Mouse (Mus musculus) midbrain, postnatal 0 days (tissue): Measurements from ENCODE around the gene Tgfbr3. TPM values are rescaled to one million over a fixed set of nuclear protein-coding genes. Genes with fewer than 3 reads are reported as not detected.
"Not testable (repeated sequence)": the region's sequence is repeated elsewhere in the genome, so short reads cannot be mapped to it uniquely, and the experiment has no call there.

ENCODE experiments used
- ATAC-seq: fragments of 200-750 bp; cut with Nextera tagmentation; 2 replicates; pipeline ENCODE4 v1.8.0; 2017; ENCODE audit warnings: moderate number of reproducible peaks, mild to moderate bottlenecking, moderate TSS enrichment, moderate library complexity; ENCODE audit not compliant: low FRiP score
- DNase-seq: peaks from one replicate; pipeline ENCODE4 v3.0.0-alpha.2; 2015; ENCODE audit warnings: low spot score
- H3K27ac ChIP-seq: fragments of 300-500 bp; sonication (generic); 2 replicates; pipeline ENCODE4 v1.5.1; 2014; ENCODE audit warnings: low read depth, mild to moderate bottlenecking, low read length, mixed read lengths
- H3K27me3 ChIP-seq: fragments of 300-500 bp; sonication (generic); 2 replicates; pipeline ENCODE4 v1.6.1; 2014; ENCODE audit warnings: low read length, control low read depth, mixed read lengths; ENCODE audit not compliant: insufficient read depth
- H3K36me3 ChIP-seq: fragments of 300-500 bp; sonication (generic); 2 replicates; pipeline ENCODE4 v1.6.1; 2014; ENCODE audit warnings: low read length, control low read depth, mixed read lengths; ENCODE audit not compliant: insufficient read depth
- H3K4me1 ChIP-seq: fragments of 300-500 bp; sonication (generic); 2 replicates; pipeline ENCODE4 v1.6.1; 2014; ENCODE audit warnings: mild to moderate bottlenecking, control low read depth, antibody characterized with exemption, low read length, mixed read lengths; ENCODE audit not compliant: insufficient read depth
- H3K4me2 ChIP-seq: fragments of 300-500 bp; sonication (generic); 2 replicates; pipeline ENCODE4 v1.6.1; 2014; ENCODE audit warnings: low read depth, mild to moderate bottlenecking, low read length, mixed read lengths; ENCODE audit not compliant: poor library complexity, severe bottlenecking
- H3K4me3 ChIP-seq: fragments of 300-500 bp; sonication (generic); 2 replicates; pipeline ENCODE4 v1.5.1; 2014; ENCODE audit warnings: low read depth, mild to moderate bottlenecking, low read length, moderate library complexity
- H3K9ac ChIP-seq: fragments of 300-500 bp; sonication (generic); replicated peaks from 2 replicates; pipeline ENCODE4 v1.6.1; 2014; ENCODE audit warnings: mild to moderate bottlenecking, low read length, moderate library complexity, mixed read lengths; ENCODE audit not compliant: poor library complexity, severe bottlenecking
- H3K9me3 ChIP-seq: fragments of 300-500 bp; sonication (generic); 2 replicates; pipeline ENCODE4 v1.6.1; 2016; ENCODE audit warnings: low read length, control low read depth
- CTCF ChIP-seq: IDR thresholded peaks from 2 replicates; pipeline ENCODE4 v1.5.1; 2016; ENCODE audit warnings: antibody characterized with exemption, mild to moderate bottlenecking
- WGBS: fragments of 180-500 bp; shearing (Covaris S2); extraction: QIAGEN DNeasy Blood & Tissue Kit; methylation state at CpG from one replicate; pipeline ENCODE4 v1.1.7; 2014; 5-methylcytosine and 5-hydroxymethylcytosine counted together
- polyA plus RNA-seq: library from polyadenylated mRNA; unstranded; fragments of >200 nt; fragmentation: Nextera tagmentation; extraction: Ambion mirVana; gene quantifications from 2 replicates; pipeline ENCODE4 v1.2.1, GENCODE M21; 2015
- total RNA-seq: library from RNA; depleted of rRNA; stranded (reverse); fragments of >200 nt; gene quantifications from 2 replicates; pipeline ENCODE4 v1.2.3, GENCODE M21; 2014

The Tgfbr3 gene
- total and polyA plus RNA-seq, 2 experiments from 2014 or later: 4.0 to 13.8 TPM

GRCm38 (mm10) chr5:107227580-107227979, 61.8 kb downstream of the Tgfbr3 start:
- 0 out of 2 replicates have a peak, but pooled peaks have one; percentile 8 for TF ChIP-seq CTCF
- no peak for DNase-seq
- ATAC-seq: no peak
- Histone ChIP-seq H3K4me1 (no peaks in the 10 kb centered on the region), H3K9ac (no peak overlapping the region), H3K9me3 (no peaks in the 10 kb centered on the region), H3K27me3 (no peaks in the 10 kb centered on the region), H3K4me3 (no peak overlapping the region), H3K36me3 (no peaks in the 10 kb centered on the region), H3K4me2 (no peak overlapping the region), H3K27ac (no peak overlapping the region)

- H3K4me3 ChIP-seq: no peak overlapping the region
- TF ChIP-seq CTCF: no peak
- H3K4me2 ChIP-seq: no peak overlapping the region
- H3K4me1 ChIP-seq: 0 out of 2 replicates have a peak, but pooled peaks cover 3% of the 10 kb centered on the region
- ATAC-seq: no peak
- H3K9ac ChIP-seq: no peak overlapping the region
- no peak for DNase-seq
- WGBS: 80% methylated on average over 7 of the region's 7 CpGs
- no peaks in the 10 kb centered on the region for H3K36me3 ChIP-seq
- no peaks in the 10 kb centered on the region for H3K9me3 ChIP-seq
- no peaks in the 10 kb centered on the region for H3K27me3 ChIP-seq
- H3K27ac ChIP-seq: no peak overlapping the region
These were observed 64.5 kb downstream of the Tgfbr3 start for GRCm38 (mm10) chr5:107224820-107225417.

GRCm38 (mm10) chr5:107224151-107224550, 65.3 kb downstream of the Tgfbr3 start:
- TF ChIP-seq CTCF: no peak
- 0 out of 2 replicates have a peak, but pooled peaks cover 3% of the 10 kb centered on the region for H3K4me1 ChIP-seq
- WGBS: 68% methylated on average over 5 of the region's 5 CpGs
- DNase-seq: no peak
- H3K27ac ChIP-seq: no peak overlapping the region
- H3K9ac ChIP-seq: no peak overlapping the region
- H3K4me3 ChIP-seq: no peak overlapping the region
- H3K4me2 ChIP-seq: no peak overlapping the region
- no peak for ATAC-seq
- H3K9me3 ChIP-seq: no peaks in the 10 kb centered on the region
- H3K36me3 ChIP-seq: no peaks in the 10 kb centered on the region
- no peaks in the 10 kb centered on the region for H3K27me3 ChIP-seq

- H3K9ac ChIP-seq, DNase-seq, ATAC-seq, H3K36me3 ChIP-seq, H3K9me3 ChIP-seq, H3K4me3 ChIP-seq, H3K27me3 ChIP-seq, H3K4me1 ChIP-seq, H3K27ac ChIP-seq, H3K4me2 ChIP-seq: not testable (repeated sequence)
- WGBS: 92% methylated on average over 2 of the region's 2 CpGs
These were observed 65.9 kb downstream of the Tgfbr3 start for GRCm38 (mm10) chr5:107223483-107223882.

- DNase-seq (no peak), ATAC-seq (no peak)
- Histone ChIP-seq H3K4me2 (no peak overlapping the region), H3K9me3 (no peaks in the 10 kb centered on the region), H3K4me3 (no peak overlapping the region), H3K27me3 (no peaks in the 10 kb centered on the region), H3K4me1 (0 out of 2 replicates have a peak, but pooled peaks cover 3% of the 10 kb centered on the region), H3K27ac (no peak overlapping the region), H3K9ac (no peak overlapping the region), H3K36me3 (no peaks in the 10 kb centered on the region)
- no peak for TF ChIP-seq CTCF
- WGBS: 82% methylated on average over 9 of the region's 9 CpGs
These were observed 66.4 kb downstream of the Tgfbr3 start for GRCm38 (mm10) chr5:107223029-107223428.

- no peak for ATAC-seq
- Histone ChIP-seq H3K9me3 (no peaks in the 10 kb centered on the region), H3K9ac (no peak overlapping the region), H3K4me2 (no peak overlapping the region), H3K4me3 (no peak overlapping the region), H3K4me1 (0 out of 2 replicates have a peak, but pooled peaks cover 3% of the 10 kb centered on the region), H3K27me3 (no peaks in the 10 kb centered on the region), H3K27ac (no peak overlapping the region), H3K36me3 (no peaks in the 10 kb centered on the region)
- WGBS: 63% methylated on average over 1 of the region's 1 CpGs
- TF ChIP-seq CTCF: no peak
- DNase-seq: no peak
These were observed 66.8 kb downstream of the Tgfbr3 start for GRCm38 (mm10) chr5:107222670-107223005.
